Mouse (Mus musculus) embryonic fibroblast, embryonic 13.5 days (primary cell): ENCODE measurements around the gene Vmn1r5.

Experiments used
- CTCF ChIP-seq: IDR thresholded peaks from 2 replicates; pipeline ENCODE4 v1.5.1; 2011; ENCODE audit warnings: mild to moderate bottlenecking, control low read depth, low read length, moderate library complexity, borderline replicate concordance; ENCODE audit not compliant: insufficient read depth
- POLR2A ChIP-seq: IDR thresholded peaks from 2 replicates; pipeline ENCODE4 v1.6.1; 2011; ENCODE audit warnings: low read depth, mild to moderate bottlenecking, control low read depth, low read length, moderate library complexity

GRCm38 (mm10) chr6:56969973-56970372 lies at the start of gene Vmn1r5:
- TF ChIP-seq CTCF (no peak), POLR2A (no peak)
